Mouse (Mus musculus): ENCODE measurements around the gene Dcst2.

GRCm38 (mm10) chr3:89419571-89419970 is 57.8 kb downstream of the Dcst2 start:
- no peak for TF ChIP-seq POLR2A (IDR thresholded peaks at IDR 0.05; ENCODE audit: low read depth, low read length)
- no peak for TF ChIP-seq CTCF (IDR thresholded peaks at IDR 0.05; ENCODE audit: extremely low read depth, insufficient read depth, insufficient read length, insufficient replicate concordance)
